Mouse (Mus musculus): ENCODE measurements around the gene Gltp. TPM values are rescaled to one million over a fixed set of nuclear protein-coding genes. Genes with fewer than 3 reads are reported as not detected.

Gene Gltp
- total RNA-seq (2022), result 10 to 100 TPM; 26.3 to 46.1 (median 33.8) TPM

DNA sequence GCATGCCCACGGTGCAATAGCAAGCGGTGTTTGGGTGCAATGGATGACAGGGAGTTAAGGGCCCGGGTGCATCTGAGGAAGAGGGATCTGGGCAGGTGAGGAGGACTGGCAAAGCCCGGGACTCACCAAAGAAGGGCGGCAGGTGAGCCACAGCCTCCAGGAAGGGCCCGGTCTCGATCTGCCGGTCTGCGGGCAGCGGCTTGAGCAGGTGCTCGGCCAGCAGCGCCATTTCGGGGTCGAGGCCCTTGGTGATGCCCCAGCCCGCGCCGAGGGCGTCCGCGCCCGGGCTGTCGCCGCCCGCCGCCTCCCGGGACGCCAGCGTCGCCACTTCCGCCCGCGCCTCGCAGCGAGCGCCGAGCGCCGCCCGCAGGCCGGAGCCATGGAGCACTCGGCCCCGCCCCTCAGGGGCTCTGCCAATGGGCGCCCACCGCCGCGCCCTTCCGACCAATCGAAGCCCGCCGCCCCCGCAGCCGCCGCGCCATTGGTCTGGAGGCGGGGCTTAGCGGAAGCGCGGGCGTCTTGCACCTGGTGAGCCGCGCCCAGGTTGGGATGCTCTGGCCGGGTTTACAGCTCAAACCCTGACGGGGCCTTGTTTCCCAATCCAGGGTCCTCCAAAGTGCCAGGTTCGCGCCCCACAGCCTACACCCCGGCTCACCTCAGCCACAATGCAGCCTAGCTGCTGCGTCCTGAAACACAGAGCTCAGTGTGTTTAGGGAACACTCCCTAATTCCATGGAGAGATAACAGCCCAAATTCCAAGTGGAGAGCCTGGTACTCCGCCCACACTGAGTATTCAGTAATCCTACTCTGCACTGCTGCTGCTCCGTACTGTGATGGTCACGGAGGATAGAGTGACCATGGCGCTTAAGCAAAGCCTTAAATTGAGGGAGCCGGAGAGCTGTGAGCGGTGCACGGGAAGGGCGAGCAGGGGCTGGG, at the start of gene Gltp:
TSS of gene Gltp (minus strand) at position 352 of the 935 bp plus-strand sequence.
- DNase-seq (ENCODE audit: low spot score in 2 of 2), result peak; percentile 85 to 90

DNA sequence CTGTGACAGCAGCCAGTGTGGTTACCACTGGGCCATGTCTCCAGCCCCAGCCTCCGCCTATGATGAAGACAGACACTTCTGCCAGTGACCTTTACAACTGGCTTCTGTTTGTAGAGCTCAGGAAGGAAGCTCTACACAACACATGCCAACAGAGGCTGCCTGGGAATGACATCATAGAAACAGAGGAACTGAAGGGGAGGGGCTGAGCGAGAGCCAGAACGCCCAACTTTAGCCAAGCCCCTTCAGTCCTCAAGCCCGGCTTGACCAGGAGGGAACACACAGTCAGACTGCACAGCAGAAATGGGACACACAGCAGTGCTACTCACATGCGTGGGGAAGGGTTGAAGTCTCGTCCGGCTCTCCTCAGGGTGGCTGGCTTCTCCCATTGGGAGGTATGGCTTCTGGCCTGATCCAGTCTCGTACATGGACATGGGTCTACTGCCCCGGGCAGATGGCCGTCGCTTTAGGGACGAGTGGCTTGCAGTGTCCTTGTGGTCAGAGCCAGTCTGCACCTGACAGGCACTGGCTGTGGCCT, 48.0 kb upstream of the Gltp start:
- no peak for DNase-seq (ENCODE audit: low spot score in 2 of 2)

- no peak for DNase-seq (ENCODE audit: low spot score in 2 of 2)
Observed at GRCm38 (mm10) chr5:114737090-114737887, 46.5 kb upstream of the Gltp start.

GRCm38 (mm10) chr5:114733606-114734005, 42.8 kb upstream of the Gltp start:
- DNase-seq (ENCODE audit: low spot score in 2 of 2), result no peak

- DNase-seq (ENCODE audit: low spot score in 2 of 2), result no peak
Observed at GRCm38 (mm10) chr5:114731969-114732368, 41.2 kb upstream of the Gltp start.

DNA sequence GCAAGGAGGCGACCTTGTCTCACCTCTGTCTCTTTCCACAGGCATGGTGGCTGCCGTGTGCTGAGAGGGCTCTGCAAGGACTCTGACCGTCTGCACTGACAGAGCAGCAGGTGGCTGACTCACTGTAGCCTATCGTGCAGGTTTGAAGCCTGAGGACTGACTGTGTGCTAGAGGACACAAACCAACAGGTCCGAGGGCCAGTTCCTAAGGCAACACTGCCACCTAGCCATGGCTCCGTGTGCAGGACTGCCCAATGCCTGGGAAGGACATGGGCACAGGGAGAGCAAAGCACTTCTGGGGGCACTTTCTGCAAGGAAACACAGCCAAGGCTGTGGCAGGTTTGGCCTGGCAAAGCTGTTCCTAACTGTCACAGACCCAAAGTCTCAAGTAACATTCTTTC, 40.7 kb upstream of the Gltp start:
- DNase-seq (ENCODE audit: low spot score in 2 of 2), result no peak

GRCm38 (mm10) chr5:114730129-114730528, 39.3 kb upstream of the Gltp start:
- DNase-seq (ENCODE audit: low spot score in 2 of 2), result no peak

GRCm38 (mm10) chr5:114728160-114728559, 37.4 kb upstream of the Gltp start:
- DNase-seq (ENCODE audit: low spot score in 2 of 2), result no peak

- DNase-seq (ENCODE audit: low spot score in 2 of 2), result no peak
Observed at GRCm38 (mm10) chr5:114722846-114723245, 32.1 kb upstream of the Gltp start.

DNA sequence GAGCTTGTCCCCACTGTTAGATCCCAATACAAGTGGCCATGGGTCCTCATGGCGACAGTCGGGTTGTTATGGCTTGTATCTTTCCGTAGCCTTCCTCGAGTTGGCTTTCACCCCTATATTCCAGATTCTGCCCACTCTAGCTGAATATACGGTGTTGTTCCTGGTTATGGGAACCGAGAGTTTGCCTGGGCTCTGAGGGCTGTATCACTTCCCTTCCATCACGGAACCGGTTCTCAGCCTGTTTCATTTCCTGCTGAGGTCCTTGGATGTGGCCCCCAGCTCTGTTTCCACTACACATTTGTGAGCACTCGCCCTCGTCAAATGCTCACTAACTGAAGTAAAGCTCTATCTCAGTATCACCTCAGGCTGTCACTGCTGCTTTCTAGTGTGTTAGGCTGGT, 31.2 kb upstream of the Gltp start:
- DNase-seq (ENCODE audit: low spot score in 2 of 2), result no peak

DNA sequence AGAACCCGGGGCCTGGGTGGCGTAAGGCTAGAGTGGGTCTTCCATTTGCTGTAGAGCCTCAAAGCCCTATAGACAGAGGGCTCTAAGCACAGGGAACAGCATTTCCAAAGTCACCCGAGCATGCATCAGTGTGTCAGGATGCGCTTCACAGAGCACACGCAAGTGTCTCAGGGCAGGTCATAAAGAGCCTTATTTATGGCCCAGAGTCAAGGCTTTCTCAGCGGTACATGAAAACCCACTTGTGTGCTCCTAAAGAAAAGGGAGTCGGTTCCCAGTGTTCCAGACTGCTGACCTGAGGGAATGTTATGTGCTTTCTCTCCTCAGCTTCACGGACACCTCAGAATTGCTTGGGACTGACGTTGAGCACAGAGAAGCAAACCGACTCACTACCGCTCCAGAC, 30.0 kb upstream of the Gltp start:
- no peak for DNase-seq (ENCODE audit: low spot score in 2 of 2)

DNA sequence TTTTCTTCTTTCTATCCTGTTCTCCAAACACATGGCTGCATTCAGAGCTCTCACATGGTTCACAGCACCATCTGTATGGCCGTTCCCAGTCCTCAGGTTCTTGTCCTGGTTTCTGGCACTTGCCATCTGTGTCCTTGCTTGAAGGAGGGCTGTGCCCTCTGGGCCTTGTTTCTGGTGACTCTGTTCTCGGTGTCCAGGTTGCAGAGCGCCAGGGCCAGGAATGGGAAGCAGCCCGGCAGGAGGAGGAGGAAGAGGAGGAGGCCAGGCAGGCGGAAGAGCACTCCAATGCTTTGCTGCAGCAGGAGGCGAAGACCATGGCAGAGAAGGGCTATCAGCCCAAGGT, 29.1 kb upstream of the Gltp start:
- no peak for DNase-seq (ENCODE audit: low spot score in 2 of 2)

DNA sequence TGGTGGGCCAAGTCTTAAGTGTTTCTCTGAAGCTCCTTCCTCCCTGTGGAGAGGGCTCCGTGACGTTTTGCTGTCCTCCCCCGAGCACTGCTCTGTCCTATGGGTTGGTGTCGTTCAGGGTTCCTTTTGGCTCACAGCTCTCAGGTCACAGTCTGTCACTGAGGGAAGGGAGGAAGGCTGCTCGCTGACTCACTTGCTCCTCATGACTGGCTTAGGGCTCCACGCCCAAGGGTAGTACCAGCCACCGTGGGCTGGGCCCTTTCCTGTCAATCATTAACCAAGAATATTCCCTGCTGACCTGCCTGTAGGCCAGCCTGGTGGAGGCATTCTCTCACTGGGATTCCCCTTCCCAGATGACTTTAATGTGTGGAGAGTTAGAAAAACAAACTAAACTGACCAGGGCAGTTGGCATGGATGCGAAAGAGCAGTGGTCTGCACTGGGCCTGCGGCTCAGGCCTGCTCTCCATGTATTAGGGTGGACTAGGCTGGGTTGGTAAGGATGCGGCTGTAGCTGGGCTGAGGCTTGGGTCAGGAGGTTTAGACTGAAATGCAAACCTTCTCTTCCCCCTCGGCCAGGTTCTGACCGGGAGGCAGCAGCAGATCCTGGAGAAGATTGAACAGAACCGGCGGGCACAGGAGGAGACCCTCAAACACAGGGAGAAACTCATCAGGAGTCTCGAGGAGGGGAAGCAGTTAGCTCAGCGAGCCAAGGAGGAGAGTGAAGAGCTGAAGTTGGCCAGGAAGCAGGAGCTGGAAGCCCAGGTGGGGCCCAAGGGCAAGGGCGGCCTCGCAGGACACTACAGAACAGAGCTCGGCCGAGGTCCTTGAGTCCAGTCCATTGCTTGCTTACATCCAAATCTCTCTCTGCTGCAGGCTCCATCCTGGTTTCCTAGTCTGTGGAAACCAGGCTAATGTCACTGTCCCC, 28.5 kb upstream of the Gltp start:
- DNase-seq (ENCODE audit: low spot score in 2 of 2), result no peak

DNA sequence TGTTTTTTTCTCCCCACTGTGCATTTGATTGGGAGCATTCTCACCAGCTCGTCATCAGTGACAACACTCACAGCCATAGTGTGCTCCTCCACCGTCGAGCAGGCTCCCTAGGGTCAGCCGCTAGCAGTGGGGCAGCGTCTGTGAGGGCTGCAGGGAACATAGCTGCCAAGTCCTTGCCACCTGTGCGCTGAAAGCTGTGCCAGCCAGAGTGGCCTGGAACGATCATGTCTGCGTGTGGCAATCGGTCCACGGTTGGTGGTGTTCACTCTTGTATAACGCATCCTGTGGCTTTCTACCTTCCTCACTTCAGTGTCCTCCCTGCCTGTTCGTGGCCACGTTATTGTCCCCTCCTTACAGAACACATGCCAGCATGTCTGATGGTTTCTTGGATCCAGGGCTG, 27.7 kb upstream of the Gltp start:
- no peak for DNase-seq (ENCODE audit: low spot score in 2 of 2)

- DNase-seq (ENCODE audit: low spot score in 2 of 2), result no peak
Observed at GRCm38 (mm10) chr5:114717937-114718336, 27.2 kb upstream of the Gltp start.

DNA sequence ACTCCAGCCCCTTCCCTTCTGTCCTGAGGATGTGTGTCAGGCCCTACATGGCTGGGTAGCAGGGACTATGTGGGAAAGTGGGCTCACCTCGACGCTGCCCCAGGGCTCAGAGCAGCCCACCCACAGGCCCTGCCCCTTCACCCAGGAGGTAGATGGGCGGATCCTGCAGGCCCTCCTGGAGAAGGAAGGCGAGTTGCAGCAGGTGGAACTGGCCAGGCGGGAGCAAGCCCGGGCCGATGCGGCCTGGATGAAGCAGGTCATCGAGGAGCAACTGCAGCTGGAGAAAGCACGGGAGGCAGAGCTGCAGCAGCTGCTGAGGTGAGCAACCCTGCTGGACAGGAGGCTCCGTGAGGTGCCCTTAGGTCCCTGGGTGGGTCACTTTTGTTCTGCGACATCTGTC, 26.5 kb upstream of the Gltp start:
- DNase-seq (ENCODE audit: low spot score in 2 of 2), result no peak

DNA sequence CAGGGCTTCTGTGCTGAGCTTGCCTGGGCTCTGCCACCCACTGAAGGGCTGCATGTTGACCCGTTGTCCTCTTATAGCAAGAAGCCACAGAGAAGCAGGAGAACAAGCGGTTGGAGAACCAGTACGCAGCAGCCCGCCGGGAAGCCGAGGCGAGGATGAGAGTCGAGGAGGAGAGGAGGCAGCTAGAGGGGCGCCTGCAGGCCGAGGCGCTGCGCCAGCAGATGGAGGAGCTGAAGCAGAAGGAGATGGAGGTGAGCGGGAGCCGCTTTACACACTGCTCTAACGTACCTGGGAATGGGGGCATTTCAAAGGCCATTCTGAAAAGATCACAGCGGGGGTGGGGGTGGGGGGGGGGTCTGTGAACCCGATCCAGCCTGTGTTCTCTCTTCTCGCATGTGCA, 23.8 kb upstream of the Gltp start:
- no peak for DNase-seq (ENCODE audit: low spot score in 2 of 2)

GRCm38 (mm10) chr5:114709357-114709756, 18.6 kb upstream of the Gltp start:
- DNase-seq (ENCODE audit: low spot score in 2 of 2), result no peak

GRCm38 (mm10) chr5:114708491-114708890, 17.7 kb upstream of the Gltp start:
- DNase-seq (ENCODE audit: low spot score in 2 of 2), result no peak

DNA sequence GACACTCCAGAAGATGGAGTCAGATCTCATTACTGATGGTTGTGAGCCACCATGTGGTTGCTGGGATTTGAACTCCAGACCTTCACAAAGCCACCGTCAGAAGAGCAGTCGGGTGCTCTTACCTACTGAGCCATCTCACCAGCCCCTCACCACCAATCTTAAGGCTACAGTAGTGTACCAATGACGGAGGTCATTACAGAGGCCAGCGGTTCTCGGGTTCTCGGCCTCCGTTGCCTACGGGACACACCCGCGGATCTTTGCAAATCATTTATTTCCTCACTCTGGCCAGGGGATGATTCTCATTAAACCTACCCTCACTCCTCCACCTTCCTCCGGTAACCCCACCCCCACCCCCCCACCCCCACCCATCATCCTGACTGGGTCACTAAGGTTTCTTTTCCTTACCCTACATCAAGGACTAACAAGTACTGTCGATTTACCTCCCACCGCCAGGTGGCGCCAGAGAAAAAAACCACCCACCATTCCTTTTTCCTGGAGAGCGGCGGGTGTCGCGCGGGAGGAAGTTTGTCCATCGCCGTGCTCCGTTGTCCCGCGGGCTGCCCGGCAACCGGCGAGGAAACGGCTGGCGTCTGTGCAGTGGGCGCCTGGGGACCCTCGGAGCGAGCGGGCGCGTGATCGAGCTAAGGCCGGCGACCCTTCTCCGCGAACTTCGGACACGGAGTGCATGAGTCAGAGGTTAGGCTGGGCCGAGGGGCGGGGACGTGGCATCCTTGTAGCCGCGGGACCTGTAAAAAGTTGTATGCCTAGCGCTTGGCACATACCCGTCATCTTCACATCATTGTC, 16.7 kb upstream of the Gltp start, which contains the start of gene Tchp:
TSS of gene Tchp (plus strand) at position 496 of the 804 bp plus-strand sequence.
- DNase-seq (ENCODE audit: low spot score in 2 of 2), result peak; percentile 88 to 94
